Mouse (Mus musculus) heart, adult 2 months (tissue): ENCODE measurements around the gene Use1. TPM values are rescaled to one million over a fixed set of nuclear protein-coding genes. Genes with fewer than 3 reads are reported as not detected.
A peak's percentile ranks its signal among the peaks of the same experiment; 100 is the strongest.

Experiments
- DNase-seq, 2 experiments: peaks; one replicate each; pipeline ENCODE4 v3.0.0; 2021
- H3K27ac ChIP-seq: fragments of 200-600 bp; 2 replicates; pipeline ENCODE4 v1.8.1; 2022
- H3K27me3 ChIP-seq: fragments of 200-500 bp; 2 replicates; pipeline ENCODE4 v1.6.1; 2012; ENCODE audit warnings: mild to moderate bottlenecking, low read length, inconsistent platforms, mixed read lengths; ENCODE audit not compliant: control insufficient read depth, insufficient read depth
- H3K36me3 ChIP-seq: fragments of 200-500 bp; 2 replicates; pipeline ENCODE4 v1.6.1; 2012; ENCODE audit warnings: low read length, inconsistent platforms; ENCODE audit not compliant: control insufficient read depth, insufficient read depth
- H3K4me1 ChIP-seq: fragments of 200-500 bp; 2 replicates; pipeline ENCODE4 v1.6.1; 2011; ENCODE audit warnings: low read length; ENCODE audit not compliant: control insufficient read depth, insufficient read depth
- H3K4me3 ChIP-seq: fragments of 200-600 bp; 2 replicates; pipeline ENCODE4 v1.8.1; 2022
- H3K79me2 ChIP-seq: fragments of 200-500 bp; replicated peaks from 2 replicates; pipeline ENCODE4 v1.6.1; 2012; ENCODE audit warnings: mild to moderate bottlenecking, inconsistent platforms, low read length, moderate library complexity, mixed read lengths; ENCODE audit not compliant: control insufficient read depth, insufficient read depth
- H3K9ac ChIP-seq: fragments of 200-500 bp; 2 replicates; pipeline ENCODE4 v1.6.1; 2012; ENCODE audit warnings: low read depth, mild to moderate bottlenecking, control low read depth, inconsistent platforms, low read length, mixed read lengths
- CTCF ChIP-seq: fragments of 200-600 bp; IDR thresholded peaks from 2 replicates; pipeline ENCODE4 v1.8.1; 2022; ENCODE audit warnings: antibody characterized with exemption, mild to moderate bottlenecking, moderate library complexity
- EP300 ChIP-seq: fragments of 200-500 bp; IDR thresholded peaks from 2 replicates; pipeline ENCODE4 v1.6.1; 2011; ENCODE audit warnings: low read depth, low read length, control low read depth; ENCODE audit not compliant: insufficient read depth
- POLR2A ChIP-seq: fragments of 200-500 bp; IDR thresholded peaks from 2 replicates; pipeline ENCODE4 v1.6.1; 2011; ENCODE audit warnings: mild to moderate bottlenecking, low read depth, low read length, control low read depth; ENCODE audit not compliant: insufficient read depth
- WGBS: fragments of 180-500 bp; shearing (Covaris S2); methylation state at CpG from one replicate; pipeline ENCODE4 v1.1.7; 2018; 5-methylcytosine and 5-hydroxymethylcytosine counted together
- intact Hi-C: fragments of 180-260 bp; cut with DNase I; formaldehyde crosslinking; loops from one replicate; pipeline ENCODE4 v1.15.1; 2025
- polyA plus RNA-seq: library from polyadenylated mRNA; depleted of rRNA; stranded (reverse); fragments of >200 nt; gene quantifications from 2 replicates; pipeline ENCODE4 v1.2.3, GENCODE M21; 2012
- total RNA-seq, 2 experiments: library from RNA; stranded (reverse); gene quantifications; 2 replicates each; pipeline ENCODE4 v1.2.3; 2021

The Use1 gene
- total and polyA plus RNA-seq, 3 experiments: 120 to 169 (median 140) TPM

GRCm38 (mm10) chr8:71340625-71341024 lies 26.0 kb upstream of the Use1 start:
- intact Hi-C loops: loop anchor here (2.0 kb wide), 1 partner anchor 66 kb away; the partner anchor contains the start of gene Ankle1
- Histone ChIP-seq H3K4me1 (no peaks in the 10 kb centered on the region), H3K36me3 (no peaks in the 10 kb centered on the region), H3K4me3 (no peak overlapping the region), H3K27ac (no peak overlapping the region), H3K79me2 (no peaks in the 10 kb centered on the region), H3K27me3 (no peaks in the 10 kb centered on the region), H3K9ac (no peak overlapping the region)
- TF ChIP-seq CTCF (peak; percentile 69), POLR2A (no peak)
- WGBS: 90% methylated on average over 5 of the region's 5 CpGs
- DNase-seq: peak in 1 of 2 experiments; percentile 43

GRCm38 (mm10) chr8:71346581-71346980 lies 20.1 kb upstream of the Use1 start:
- H3K9ac ChIP-seq: no peak overlapping the region
- H3K27ac ChIP-seq: no peak overlapping the region
- no peak overlapping the region for H3K4me3 ChIP-seq
- no peaks in the 10 kb centered on the region for H3K79me2 ChIP-seq
- TF ChIP-seq EP300 (no peak), POLR2A (no peak), CTCF (no peak)
- no peak for DNase-seq
- 38% methylated on average over 1 of the region's 1 CpGs for WGBS
- H3K36me3 ChIP-seq: no peaks in the 10 kb centered on the region
- no peaks in the 10 kb centered on the region for H3K27me3 ChIP-seq
- H3K4me1 ChIP-seq: no peaks in the 10 kb centered on the region
- intact Hi-C loops: no loop called here

- intact Hi-C loops: no loop called here
- Histone ChIP-seq H3K27ac (no peak overlapping the region), H3K27me3 (no peaks in the 10 kb centered on the region), H3K4me3 (no peak overlapping the region), H3K9ac (no peak overlapping the region), H3K36me3 (no peaks in the 10 kb centered on the region), H3K4me1 (no peaks in the 10 kb centered on the region), H3K79me2 (no peaks in the 10 kb centered on the region)
- WGBS: 50% methylated on average over 3 of the region's 3 CpGs
- TF ChIP-seq POLR2A (no peak), EP300 (no peak), CTCF (no peak)
- no peak for DNase-seq
Observed at GRCm38 (mm10) chr8:71351117-71351516, 15.5 kb upstream of the Use1 start.

- Histone ChIP-seq H3K27me3 (no peaks in the 10 kb centered on the region), H3K4me3 (no peak overlapping the region), H3K4me1 (no peaks in the 10 kb centered on the region), H3K27ac (no peak overlapping the region), H3K9ac (no peak overlapping the region), H3K36me3 (no peaks in the 10 kb centered on the region), H3K79me2 (no peaks in the 10 kb centered on the region)
- 90% methylated on average over 1 of the region's 1 CpGs for WGBS
- no peak for DNase-seq
- TF ChIP-seq EP300 (no peak), CTCF (no peak), POLR2A (no peak)
- intact Hi-C loops: no loop called here
Observed at GRCm38 (mm10) chr8:71351520-71351919, 15.1 kb upstream of the Use1 start.

GRCm38 (mm10) chr8:71358026-71358425 lies 8.6 kb upstream of the Use1 start:
- no peak for DNase-seq
- Histone ChIP-seq H3K9ac (no peak overlapping the region), H3K79me2 (no peaks in the 10 kb centered on the region), H3K4me1 (no peaks in the 10 kb centered on the region), H3K27ac (no peak overlapping the region), H3K36me3 (no peaks in the 10 kb centered on the region), H3K4me3 (no peak overlapping the region), H3K27me3 (no peaks in the 10 kb centered on the region)
- WGBS: 90% methylated on average over 3 of the region's 3 CpGs
- intact Hi-C loops: no loop called here
- TF ChIP-seq POLR2A (no peak), CTCF (no peak), EP300 (no peak)

GRCm38 (mm10) chr8:71367529-71368176 lies 1.0 kb downstream of the Use1 start:
- Histone ChIP-seq H3K4me3 (peak overlapping the region; percentile 91), H3K27ac (peak overlapping the region; percentile 99), H3K27me3 (no peaks in the 10 kb centered on the region), H3K79me2 (no peaks in the 10 kb centered on the region), H3K9ac (peak overlapping the region; percentile 79), H3K36me3 (no peaks in the 10 kb centered on the region), H3K4me1 (peaks cover 5% of the 10 kb centered on the region)
- TF ChIP-seq EP300 (no peak), POLR2A (peak; percentile 58)
- WGBS: 23% methylated on average over 17 of the region's 17 CpGs
- no peak for DNase-seq
- intact Hi-C loops: loop anchor here (2.0 kb wide), 1 partner anchor 95 kb away; the partner anchor contains the start of genes Haus8 and Myo9b
